Mouse (Mus musculus): ENCODE data around the gene Zfp276. TPM values are rescaled to one million over a fixed set of nuclear protein-coding genes. Genes with fewer than 3 reads are reported as not detected.
A peak's percentile ranks its signal among the peaks of the same experiment; 100 is the strongest.
"Not testable (repeated sequence)": the region's sequence is repeated elsewhere in the genome, so short reads cannot be mapped to it uniquely, and the experiment has no call there.

Zfp276 gene
- polyA plus RNA-seq, 1 experiment = 10.6 TPM

- H3K79me2 ChIP-seq (ENCODE audit: control insufficient read depth, insufficient read depth) = peaks cover 11% of the 10 kb centered on the region
- H3K79me3 ChIP-seq (ENCODE audit: low read depth) = no peaks in the 10 kb centered on the region
- TF ChIP-seq CTCF (IDR thresholded peaks at IDR 0.05; ENCODE audit: control insufficient read depth, insufficient read depth, insufficient read length) (no peak), MAX (IDR thresholded peaks at IDR 0.05) (no peak), MYOD1 (IDR thresholded peaks at IDR 0.05; ENCODE audit: control insufficient read depth, insufficient read length, low read depth) (no peak), FOSL1 (IDR thresholded peaks at IDR 0.05; ENCODE audit: insufficient read depth, low read length, poor library complexity, severe bottlenecking) (no peak), MYOG (IDR thresholded peaks at IDR 0.05; ENCODE audit: control insufficient read depth, extremely low read depth, insufficient read length) (no peak), CEBPB (IDR thresholded peaks at IDR 0.05; ENCODE audit: low read depth) (no peak), USF1 (IDR thresholded peaks at IDR 0.05; ENCODE audit: low read depth) (no peak)
- H3K4me3 ChIP-seq (ENCODE audit: insufficient read depth, poor library complexity, severe bottlenecking) = no peak overlapping the region
- no peaks in the 10 kb centered on the region for H3K27me3 ChIP-seq (ENCODE audit: control insufficient read depth, insufficient read depth, insufficient read length)
- H3ac ChIP-seq (ENCODE audit: control insufficient read depth, insufficient read length, low read depth) = no peak overlapping the region
- H3K36me3 ChIP-seq (ENCODE audit: control insufficient read depth, insufficient read depth) = peaks cover 8% of the 10 kb centered on the region
Observed at GRCm38 (mm10) chr8:123248596-123248995, 5.4 kb upstream of the Zfp276 start.

- peaks cover 29% of the 10 kb centered on the region for H3K79me2 ChIP-seq (ENCODE audit: control insufficient read depth, insufficient read depth)
- no peak for TF ChIP-seq CEBPB (IDR thresholded peaks at IDR 0.05; ENCODE audit: low read depth)
- TF ChIP-seq CTCF (IDR thresholded peaks at IDR 0.05; ENCODE audit: control insufficient read depth, insufficient read depth, insufficient read length) = no peak
- TF ChIP-seq MYOD1 (IDR thresholded peaks at IDR 0.05; ENCODE audit: control insufficient read depth, insufficient read length, low read depth) = no peak
- no peak for TF ChIP-seq MAX (IDR thresholded peaks at IDR 0.05)
- no peak for TF ChIP-seq USF1 (IDR thresholded peaks at IDR 0.05; ENCODE audit: low read depth)
- H3K79me3 ChIP-seq (ENCODE audit: low read depth) = peaks cover 6% of the 10 kb centered on the region
- peaks cover 8% of the 10 kb centered on the region for H3K36me3 ChIP-seq (ENCODE audit: control insufficient read depth, insufficient read depth)
- no peaks in the 10 kb centered on the region for H3K27me3 ChIP-seq (ENCODE audit: control insufficient read depth, insufficient read depth, insufficient read length)
- H3ac ChIP-seq (ENCODE audit: control insufficient read depth, insufficient read length, low read depth) = no peak overlapping the region
- H3K4me3 ChIP-seq (ENCODE audit: insufficient read depth, poor library complexity, severe bottlenecking) = no peak overlapping the region
Observed at GRCm38 (mm10) chr8:123250940-123251339, 3.1 kb upstream of the Zfp276 start.

GRCm38 (mm10) chr8:123252925-123253324 is 1.1 kb upstream of the Zfp276 start:
- Histone ChIP-seq H3ac (ENCODE audit: control insufficient read depth, insufficient read length, low read depth) (peak overlapping the region; percentile 24), H3K79me3 (ENCODE audit: low read depth) (peaks cover 6% of the 10 kb centered on the region), H3K79me2 (ENCODE audit: control insufficient read depth, insufficient read depth) (peaks cover 34% of the 10 kb centered on the region), H3K4me3 (ENCODE audit: insufficient read depth, poor library complexity, severe bottlenecking) (peak overlapping the region; percentile 84), H3K36me3 (ENCODE audit: control insufficient read depth, insufficient read depth) (peaks cover 13% of the 10 kb centered on the region), H3K27me3 (ENCODE audit: control insufficient read depth, insufficient read depth, insufficient read length) (no peaks in the 10 kb centered on the region)
- TF ChIP-seq MYOD1 (IDR thresholded peaks at IDR 0.05; ENCODE audit: control insufficient read depth, insufficient read length, low read depth) = no peak
- TF ChIP-seq CEBPB (IDR thresholded peaks at IDR 0.05; ENCODE audit: low read depth) = no peak
- no peak for TF ChIP-seq USF1 (IDR thresholded peaks at IDR 0.05; ENCODE audit: low read depth)

GRCm38 (mm10) chr8:123253451-123254098 is 420 bp upstream of the Zfp276 start:
- peaks cover 9% of the 10 kb centered on the region for H3K36me3 ChIP-seq (ENCODE audit: control insufficient read depth, insufficient read depth)
- peak overlapping the region; percentile 99 for H3ac ChIP-seq (ENCODE audit: control insufficient read depth, insufficient read length, low read depth)
- no peak for TF ChIP-seq MYOG (IDR thresholded peaks at IDR 0.05; ENCODE audit: control insufficient read depth, extremely low read depth, insufficient read length)
- no peak for TF ChIP-seq MAX (IDR thresholded peaks at IDR 0.05)
- TF ChIP-seq MYOD1 (IDR thresholded peaks at IDR 0.05; ENCODE audit: control insufficient read depth, insufficient read length, low read depth) = no peak
- no peak for TF ChIP-seq USF1 (IDR thresholded peaks at IDR 0.05; ENCODE audit: low read depth)
- no peak for TF ChIP-seq FOSL1 (IDR thresholded peaks at IDR 0.05; ENCODE audit: insufficient read depth, low read length, poor library complexity, severe bottlenecking)
- no peak for TF ChIP-seq CEBPB (IDR thresholded peaks at IDR 0.05; ENCODE audit: low read depth)
- TF ChIP-seq CTCF (IDR thresholded peaks at IDR 0.05; ENCODE audit: control insufficient read depth, insufficient read depth, insufficient read length) = no peak
- H3K4me3 ChIP-seq (ENCODE audit: insufficient read depth, poor library complexity, severe bottlenecking) = peak overlapping the region; percentile 84
- H3K79me3 ChIP-seq (ENCODE audit: low read depth) = peaks cover 6% of the 10 kb centered on the region
- no peaks in the 10 kb centered on the region for H3K27me3 ChIP-seq (ENCODE audit: control insufficient read depth, insufficient read depth, insufficient read length)
- peaks cover 34% of the 10 kb centered on the region for H3K79me2 ChIP-seq (ENCODE audit: control insufficient read depth, insufficient read depth)

- H3K79me3 ChIP-seq (ENCODE audit: low read depth) = peaks cover 6% of the 10 kb centered on the region
- H3K4me3 ChIP-seq (ENCODE audit: insufficient read depth, poor library complexity, severe bottlenecking) = peak overlapping the region; percentile 84
- no peak for TF ChIP-seq MYOG (IDR thresholded peaks at IDR 0.05; ENCODE audit: control insufficient read depth, extremely low read depth, insufficient read length)
- peak overlapping the region; percentile 52 for H3ac ChIP-seq (ENCODE audit: control insufficient read depth, insufficient read length, low read depth)
- peaks cover 15% of the 10 kb centered on the region for H3K36me3 ChIP-seq (ENCODE audit: control insufficient read depth, insufficient read depth)
- H3K79me2 ChIP-seq (ENCODE audit: control insufficient read depth, insufficient read depth) = peaks cover 34% of the 10 kb centered on the region
- H3K27me3 ChIP-seq (ENCODE audit: control insufficient read depth, insufficient read depth, insufficient read length) = no peaks in the 10 kb centered on the region
Observed at GRCm38 (mm10) chr8:123255170-123255569, 1.2 kb downstream of the Zfp276 start.

- peaks cover 6% of the 10 kb centered on the region for H3K79me3 ChIP-seq (ENCODE audit: low read depth)
- H3K36me3 ChIP-seq (ENCODE audit: control insufficient read depth, insufficient read depth) = peaks cover 15% of the 10 kb centered on the region
- TF ChIP-seq MYOG (IDR thresholded peaks at IDR 0.05; ENCODE audit: control insufficient read depth, extremely low read depth, insufficient read length) (no peak), CEBPB (IDR thresholded peaks at IDR 0.05; ENCODE audit: low read depth) (no peak), CTCF (IDR thresholded peaks at IDR 0.05; ENCODE audit: control insufficient read depth, insufficient read depth, insufficient read length) (no peak), FOSL1 (IDR thresholded peaks at IDR 0.05; ENCODE audit: insufficient read depth, low read length, poor library complexity, severe bottlenecking) (no peak), MAX (IDR thresholded peaks at IDR 0.05) (no peak), USF1 (IDR thresholded peaks at IDR 0.05; ENCODE audit: low read depth) (no peak), MYOD1 (IDR thresholded peaks at IDR 0.05; ENCODE audit: control insufficient read depth, insufficient read length, low read depth) (peak; percentile 51)
- H3ac ChIP-seq (ENCODE audit: control insufficient read depth, insufficient read length, low read depth) = no peak overlapping the region
- H3K4me3 ChIP-seq (ENCODE audit: insufficient read depth, poor library complexity, severe bottlenecking) = no peak overlapping the region
- no peaks in the 10 kb centered on the region for H3K27me3 ChIP-seq (ENCODE audit: control insufficient read depth, insufficient read depth, insufficient read length)
- H3K79me2 ChIP-seq (ENCODE audit: control insufficient read depth, insufficient read depth) = peaks cover 34% of the 10 kb centered on the region
Observed at GRCm38 (mm10) chr8:123257114-123257513, 3.1 kb downstream of the Zfp276 start.

GRCm38 (mm10) chr8:123257593-123257992 is 3.6 kb downstream of the Zfp276 start:
- Histone ChIP-seq H3K36me3 (ENCODE audit: control insufficient read depth, insufficient read depth) (peaks cover 15% of the 10 kb centered on the region), H3K79me2 (ENCODE audit: control insufficient read depth, insufficient read depth) (peaks cover 33% of the 10 kb centered on the region)
- not testable (repeated sequence) for H3K27me3 ChIP-seq (ENCODE audit: control insufficient read depth, insufficient read depth, insufficient read length); H3K79me3 ChIP-seq (ENCODE audit: low read depth); H3ac ChIP-seq (ENCODE audit: control insufficient read depth, insufficient read length, low read depth); H3K4me3 ChIP-seq (ENCODE audit: insufficient read depth, poor library complexity, severe bottlenecking)

All from C2C12 (cell line).